Mouse (Mus musculus): ENCODE data around the gene Mllt1. TPM values are rescaled to one million over a fixed set of nuclear protein-coding genes. Genes with fewer than 3 reads are reported as not detected.

The Mllt1 gene
- polyA plus RNA-seq, 1 experiment from 2014 or later: 50.5 TPM

DNA sequence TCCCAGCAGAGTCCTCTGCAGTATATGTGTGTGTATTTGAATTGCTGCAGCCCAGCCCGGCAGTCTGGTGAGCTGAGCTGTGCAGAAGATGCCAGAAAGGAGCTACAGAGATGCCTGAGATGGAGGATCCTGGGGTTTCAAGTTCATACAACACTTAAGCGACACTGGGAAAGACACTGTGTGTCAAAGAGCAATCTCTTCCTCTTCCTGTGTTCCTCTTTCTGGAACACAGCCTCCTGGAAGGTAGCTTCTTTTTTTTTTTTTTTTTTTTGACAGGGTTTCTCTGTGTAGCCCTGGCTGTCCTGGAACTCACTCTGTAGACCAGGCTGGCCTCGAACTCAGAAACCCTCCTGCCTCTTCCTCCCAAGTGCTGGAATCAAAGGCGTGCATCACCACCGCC, 86.4 kb downstream of the Mllt1 start:
- no peaks in the 10 kb centered on the region for H3K27me3 ChIP-seq
- H3K4me3 ChIP-seq: no peak overlapping the region
- H3K4me2 ChIP-seq: no peak overlapping the region
- H3K27ac ChIP-seq: no peak overlapping the region
- ATAC-seq (ENCODE audit: insufficient number of reproducible peaks, low FRiP score, low TSS enrichment, low read depth): no peak
- H3K9me3 ChIP-seq: no peaks in the 10 kb centered on the region
- H3K36me3 ChIP-seq: no peaks in the 10 kb centered on the region
- H3K9ac ChIP-seq: no peak overlapping the region
- 82% methylated on average over 5 of the region's 5 CpGs for WGBS
- no peaks in the 10 kb centered on the region for H3K4me1 ChIP-seq

DNA sequence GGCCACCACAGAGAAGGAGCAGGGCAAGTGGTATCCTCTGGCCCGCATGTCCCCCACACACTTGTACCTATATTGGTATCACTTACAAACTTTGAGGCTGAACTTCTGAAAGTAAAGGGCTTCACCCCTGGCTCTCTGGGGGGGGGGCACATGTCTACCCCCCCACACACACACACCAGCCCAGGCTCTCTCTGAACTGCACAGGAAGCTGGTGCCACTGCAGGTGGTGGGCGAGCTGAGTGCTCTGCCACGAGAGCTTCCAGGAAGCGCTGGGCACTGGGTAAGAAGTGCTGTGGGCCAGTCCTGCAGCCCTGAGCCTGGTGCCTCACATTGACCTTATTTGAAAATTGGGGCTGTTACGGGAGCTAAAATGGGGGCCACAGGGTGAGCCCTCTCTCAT, 91.5 kb downstream of the Mllt1 start:
- H3K27me3 ChIP-seq: no peaks in the 10 kb centered on the region
- 72% methylated on average over 5 of the region's 5 CpGs for WGBS
- no peak overlapping the region for H3K4me3 ChIP-seq
- no peak overlapping the region for H3K4me2 ChIP-seq
- H3K27ac ChIP-seq: no peak overlapping the region
- ATAC-seq (ENCODE audit: insufficient number of reproducible peaks, low FRiP score, low TSS enrichment, low read depth): no peak
- no peaks in the 10 kb centered on the region for H3K4me1 ChIP-seq
- no peak overlapping the region for H3K9ac ChIP-seq
- H3K36me3 ChIP-seq: no peaks in the 10 kb centered on the region
- H3K9me3 ChIP-seq: no peaks in the 10 kb centered on the region

Other genes starting within 250 kb of the Mllt1 start
- gene Ndufa11, start 217.6 kb downstream of the Mllt1 start, polyA plus RNA-seq (2015; fragmentation: Nextera tagmentation; extraction: Ambion mirVana): 370 and 405 TPM in 2 replicates
- gene Vmac, start 217.4 kb downstream of the Mllt1 start, polyA plus RNA-seq (2015; fragmentation: Nextera tagmentation; extraction: Ambion mirVana): 18.1 and 18.2 TPM in 2 replicates
- gene Nrtn, start 177.9 kb downstream of the Mllt1 start, polyA plus RNA-seq (2015; fragmentation: Nextera tagmentation; extraction: Ambion mirVana): 15.2 and 20.5 TPM in 2 replicates
- gene Dus3l, start 170.7 kb downstream of the Mllt1 start, polyA plus RNA-seq (2015; fragmentation: Nextera tagmentation; extraction: Ambion mirVana): 43.9 and 45.5 TPM in 2 replicates
- 0.72 and 1.00 TPM in 2 replicates for gene Prr22, start 165.2 kb downstream of the Mllt1 start, polyA plus RNA-seq (2015; fragmentation: Nextera tagmentation; extraction: Ambion mirVana)
- gene Rfx2, start 104.4 kb downstream of the Mllt1 start, polyA plus RNA-seq (2015; fragmentation: Nextera tagmentation; extraction: Ambion mirVana): 6.0 and 6.1 TPM in 2 replicates
- gene Acsbg2, start 61.0 kb downstream of the Mllt1 start, polyA plus RNA-seq (2015; fragmentation: Nextera tagmentation; extraction: Ambion mirVana): 0.06 TPM in 1 of 2 replicates, not detected in the other
- gene 1700061G19Rik, start 59.9 kb downstream of the Mllt1 start, polyA plus RNA-seq (2015; fragmentation: Nextera tagmentation; extraction: Ambion mirVana): 0.16 and 0.24 TPM in 2 replicates
- gene Acer1, start 46.7 kb upstream of the Mllt1 start, polyA plus RNA-seq (2015; fragmentation: Nextera tagmentation; extraction: Ambion mirVana): 20.5 and 24.0 TPM in 2 replicates
- gene Clpp, start 54.9 kb upstream of the Mllt1 start, polyA plus RNA-seq (2015; fragmentation: Nextera tagmentation; extraction: Ambion mirVana): 136 and 142 TPM in 2 replicates
- 36.3 and 39.0 TPM in 2 replicates for gene Alkbh7, start 61.9 kb upstream of the Mllt1 start, polyA plus RNA-seq (2015; fragmentation: Nextera tagmentation; extraction: Ambion mirVana)
- gene Pspn, start 64.6 kb upstream of the Mllt1 start, polyA plus RNA-seq (2015; fragmentation: Nextera tagmentation; extraction: Ambion mirVana): 0.42 TPM in 1 of 2 replicates, not detected in the other
- gene Gtf2f1, start 75.9 kb upstream of the Mllt1 start, polyA plus RNA-seq (2015; fragmentation: Nextera tagmentation; extraction: Ambion mirVana): 62.0 and 75.6 TPM in 2 replicates
- gene Gm17949, start 76.1 kb upstream of the Mllt1 start, polyA plus RNA-seq (2015; fragmentation: Nextera tagmentation; extraction: Ambion mirVana): 0.37 and 0.40 TPM in 2 replicates
- gene Khsrp, start 96.1 kb upstream of the Mllt1 start, polyA plus RNA-seq (2015; fragmentation: Nextera tagmentation; extraction: Ambion mirVana): 24.2 and 35.9 TPM in 2 replicates
- not detected in 2 replicates for gene Slc25a41, start 106.2 kb upstream of the Mllt1 start, polyA plus RNA-seq (2015; fragmentation: Nextera tagmentation; extraction: Ambion mirVana)
- gene Crb3, start 123.7 kb upstream of the Mllt1 start, polyA plus RNA-seq (2015; fragmentation: Nextera tagmentation; extraction: Ambion mirVana): 9.7 and 11.4 TPM in 2 replicates
- 5.5 and 5.7 TPM in 2 replicates for gene Slc25a23, start 124.4 kb upstream of the Mllt1 start, polyA plus RNA-seq (2015; fragmentation: Nextera tagmentation; extraction: Ambion mirVana)
- gene Dennd1c, start 143.1 kb upstream of the Mllt1 start, polyA plus RNA-seq (2015; fragmentation: Nextera tagmentation; extraction: Ambion mirVana): 1.6 and 2.2 TPM in 2 replicates
- 8.4 and 10.0 TPM in 2 replicates for gene Tubb4a, start 152.4 kb upstream of the Mllt1 start, polyA plus RNA-seq (2015; fragmentation: Nextera tagmentation; extraction: Ambion mirVana)
- 7.6 and 8.7 TPM in 2 replicates for gene Tnfsf9, start 169.9 kb upstream of the Mllt1 start, polyA plus RNA-seq (2015; fragmentation: Nextera tagmentation; extraction: Ambion mirVana)
- gene Cd70, start 214.4 kb upstream of the Mllt1 start, polyA plus RNA-seq (2015; fragmentation: Nextera tagmentation; extraction: Ambion mirVana): not detected in 2 replicates